Mouse (Mus musculus): Measurements from ENCODE around the gene Kcnc2. TPM values are rescaled to one million over a fixed set of nuclear protein-coding genes. Genes with fewer than 3 reads are reported as not detected.
A peak's percentile ranks its signal among the peaks of the same experiment; 100 is the strongest.
"Not testable (repeated sequence)": the region's sequence is repeated elsewhere in the genome, so short reads cannot be mapped to it uniquely, and the experiment has no call there.

Gene Kcnc2
- total RNA-seq (2014; rRNA removed) (14.8 and 17.9 TPM in 2 replicates), polyA plus RNA-seq (2015; fragmentation: Nextera tagmentation; extraction: Ambion mirVana) (4.1 and 6.1 TPM in 2 replicates)

DNA sequence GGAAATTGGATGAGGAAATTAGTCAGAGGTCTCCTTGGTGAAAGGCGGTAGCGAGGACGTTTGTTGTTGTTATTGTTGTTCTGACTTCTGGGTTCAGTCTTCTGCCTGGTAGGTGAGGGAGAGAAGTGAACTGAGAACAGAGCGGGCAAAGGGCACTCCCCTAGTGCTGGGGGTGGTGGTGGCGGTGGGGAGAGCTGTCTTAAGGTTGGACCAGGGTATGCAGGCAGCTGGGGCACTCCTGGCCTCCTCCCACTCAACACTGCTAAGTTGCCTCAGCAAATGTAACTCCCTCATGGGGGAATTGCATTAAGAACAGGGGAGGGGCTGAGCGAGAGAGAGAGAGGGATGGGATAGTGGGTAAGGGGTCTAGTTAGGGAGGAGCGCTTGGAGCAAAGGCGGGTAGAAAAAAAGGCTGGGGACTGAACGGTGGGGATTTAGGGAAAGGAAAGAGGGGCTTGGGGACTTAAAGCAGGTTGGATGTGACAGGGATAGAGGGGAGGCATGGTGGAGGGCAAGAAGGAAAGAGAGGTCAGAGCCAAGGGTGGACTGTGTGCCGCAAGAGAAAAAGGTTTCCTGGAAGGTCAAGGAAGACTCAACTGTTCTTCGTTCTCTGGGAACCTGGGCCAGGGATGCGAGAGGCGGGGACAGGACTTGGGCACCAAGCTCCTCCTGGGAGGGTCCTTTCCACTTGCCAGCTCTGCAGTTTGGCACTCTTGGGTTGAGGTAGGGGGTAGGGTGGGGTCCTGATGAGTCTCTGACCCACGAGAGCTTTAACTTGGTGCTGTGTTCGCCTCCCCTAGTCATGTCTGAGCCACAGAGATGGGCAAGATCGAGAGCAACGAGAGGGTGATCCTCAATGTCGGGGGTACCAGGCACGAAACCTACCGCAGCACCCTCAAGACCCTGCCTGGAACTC, at the start of gene Kcnc2:
TSS of gene Kcnc2 (plus strand) at position 235 of the 916 bp plus-strand sequence.
- peak within 1 kb of the TSS; percentile 62 for H3K4me3 ChIP-seq (ENCODE audit: low read depth, low read length)
- DNase-seq, result peak; percentile 41
- H3K27ac ChIP-seq (ENCODE audit: low read depth, low read length), result peak within 1 kb of the TSS; percentile 54
- WGBS, result 2% methylated on average over 20 of the region's 20 CpGs
- peak within 1 kb of the TSS; percentile 96 for H3K4me2 ChIP-seq (ENCODE audit: low read depth)
- no peaks in the 10 kb centered on the region for H3K27me3 ChIP-seq (ENCODE audit: insufficient read depth, low read length)
- H3K4me1 ChIP-seq (ENCODE audit: insufficient read depth), result no peaks in the 10 kb centered on the region
- peak within 1 kb of the TSS; percentile 67 for H3K9ac ChIP-seq
- peak; percentile 63 for ATAC-seq
- no peaks in the 10 kb centered on the region for H3K36me3 ChIP-seq (ENCODE audit: insufficient read depth)
- TF ChIP-seq CTCF (IDR thresholded peaks at IDR 0.05; ENCODE audit: low read depth), result no peak
- H3K9me3 ChIP-seq (ENCODE audit: low read length), result no peaks in the 10 kb centered on the region

DNA sequence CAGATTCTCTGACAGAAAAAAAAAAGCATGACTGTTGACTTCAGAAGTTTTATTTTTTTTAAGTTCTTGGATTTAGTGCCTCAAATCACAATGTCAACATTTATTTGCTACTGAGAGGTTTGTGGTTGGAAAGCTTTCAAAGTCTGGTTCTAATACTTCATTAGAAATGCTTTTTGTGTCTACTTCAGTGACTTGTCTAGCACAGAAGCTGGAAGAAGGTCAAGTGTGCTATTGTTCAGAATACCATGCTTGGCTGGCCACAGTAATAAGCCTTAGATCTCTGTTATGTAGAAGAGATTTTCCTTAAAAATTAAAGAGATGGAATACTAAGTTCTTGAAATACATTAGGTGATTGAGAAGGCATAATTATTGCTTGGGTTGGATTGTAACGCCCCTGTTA, 43.8 kb upstream of the Kcnc2 start:
- ATAC-seq (no peak), DNase-seq (no peak)
- H3K4me2 ChIP-seq (ENCODE audit: low read depth), result no peak overlapping the region
- no peak overlapping the region for H3K27ac ChIP-seq (ENCODE audit: low read depth, low read length)
- no peak overlapping the region for H3K4me3 ChIP-seq (ENCODE audit: low read depth, low read length)
- 58% methylated on average over 1 of the region's 1 CpGs for WGBS
- H3K27me3 ChIP-seq (ENCODE audit: insufficient read depth, low read length), result no peaks in the 10 kb centered on the region
- H3K9ac ChIP-seq, result no peak overlapping the region
- H3K36me3 ChIP-seq (ENCODE audit: insufficient read depth), result no peaks in the 10 kb centered on the region
- TF ChIP-seq CTCF (IDR thresholded peaks at IDR 0.05; ENCODE audit: low read depth), result no peak
- H3K9me3 ChIP-seq (ENCODE audit: low read length), result no peaks in the 10 kb centered on the region
- no peaks in the 10 kb centered on the region for H3K4me1 ChIP-seq (ENCODE audit: insufficient read depth)

DNA sequence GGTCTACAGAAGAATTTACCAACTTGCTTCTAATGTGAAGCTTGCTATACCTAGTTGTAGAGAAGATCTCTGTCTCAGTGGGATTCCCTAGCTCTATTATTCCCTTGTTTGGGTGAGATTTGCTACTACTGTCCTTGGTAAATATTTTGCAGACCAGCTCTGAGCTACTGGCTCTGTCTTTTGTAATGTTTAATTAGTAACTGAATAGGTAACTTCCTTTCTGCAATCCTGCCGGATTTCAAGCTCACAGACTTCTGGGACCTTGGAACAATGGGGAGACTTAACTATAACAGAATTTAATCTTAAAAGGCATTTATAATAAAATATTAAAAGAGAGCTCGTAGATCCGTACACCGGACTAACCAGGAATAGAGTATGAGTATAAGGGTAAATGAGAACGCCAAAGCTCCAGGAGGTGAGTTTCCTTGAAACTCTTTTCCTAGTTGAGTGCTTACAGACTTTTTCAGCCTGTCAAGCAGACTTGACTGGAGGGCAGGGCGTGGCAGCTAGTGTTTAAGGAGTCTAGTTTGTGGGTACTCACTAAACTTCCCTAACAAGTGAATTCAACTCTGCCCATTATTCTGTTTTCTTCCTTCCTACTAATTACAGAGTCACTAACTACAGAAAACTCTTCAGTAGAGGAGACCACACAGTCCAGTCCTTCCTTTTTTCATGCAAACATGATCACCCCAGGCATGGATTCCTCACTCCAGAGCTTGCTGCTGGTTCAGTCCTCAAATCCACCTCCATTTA, 41.7 kb upstream of the Kcnc2 start:
- H3K9ac ChIP-seq; DNase-seq; H3K9me3 ChIP-seq (ENCODE audit: low read length); H3K27ac ChIP-seq (ENCODE audit: low read depth, low read length); H3K4me3 ChIP-seq (ENCODE audit: low read depth, low read length); ATAC-seq; H3K36me3 ChIP-seq (ENCODE audit: insufficient read depth); H3K4me2 ChIP-seq (ENCODE audit: low read depth); H3K27me3 ChIP-seq (ENCODE audit: insufficient read depth, low read length); H3K4me1 ChIP-seq (ENCODE audit: insufficient read depth): not testable (repeated sequence)
- 38% methylated on average over 6 of the region's 6 CpGs for WGBS

DNA sequence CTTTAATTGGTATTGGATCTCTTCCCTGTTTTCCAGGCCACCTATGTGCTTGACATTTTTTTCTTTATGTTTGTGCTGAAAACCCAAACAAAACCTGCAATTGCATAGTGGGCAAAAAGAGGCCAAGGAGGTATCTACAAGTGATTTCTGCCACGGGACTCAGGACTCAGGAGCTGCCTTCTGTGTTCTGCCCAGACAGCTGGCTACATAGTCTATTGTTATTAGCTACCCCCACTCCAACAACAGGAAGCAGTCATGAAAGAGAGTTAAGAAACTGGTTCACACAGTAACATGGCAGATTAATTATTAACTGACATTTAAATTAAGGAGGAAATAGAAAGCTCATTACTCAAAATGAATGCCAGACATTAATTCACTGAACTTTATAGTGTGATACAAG, 38.2 kb upstream of the Kcnc2 start:
- not testable (repeated sequence) for H3K36me3 ChIP-seq (ENCODE audit: insufficient read depth); H3K27me3 ChIP-seq (ENCODE audit: insufficient read depth, low read length); H3K4me2 ChIP-seq (ENCODE audit: low read depth); H3K4me1 ChIP-seq (ENCODE audit: insufficient read depth); DNase-seq; H3K9me3 ChIP-seq (ENCODE audit: low read length); H3K27ac ChIP-seq (ENCODE audit: low read depth, low read length); H3K4me3 ChIP-seq (ENCODE audit: low read depth, low read length); H3K9ac ChIP-seq; ATAC-seq
- 12% methylated on average over 1 of the region's 1 CpGs for WGBS

DNA sequence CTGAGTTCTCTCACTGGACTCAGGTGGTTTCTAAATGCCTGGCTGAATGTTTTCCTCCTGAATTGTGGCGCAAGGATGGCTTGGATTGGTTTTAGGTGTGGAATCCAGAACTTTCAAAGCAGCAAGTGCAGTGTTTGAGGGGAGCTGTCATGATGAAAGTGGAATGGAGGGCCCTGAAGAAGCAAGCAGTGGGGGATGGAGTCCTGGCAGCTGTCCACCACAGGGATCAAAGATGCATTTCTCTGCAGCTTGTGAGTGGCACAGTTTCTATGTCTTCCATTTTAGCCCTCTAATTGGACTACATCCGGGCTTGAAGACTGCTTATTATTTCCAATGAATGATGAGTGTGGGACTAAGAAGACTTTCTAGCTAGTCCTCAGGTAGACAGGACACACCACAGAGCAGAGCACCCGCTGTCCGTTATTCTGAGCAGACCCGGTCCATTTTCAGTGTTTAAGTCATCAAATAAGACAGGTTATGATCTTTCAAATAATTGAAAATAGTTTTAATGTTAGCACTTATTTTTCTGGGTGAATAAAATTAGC, 35.5 kb upstream of the Kcnc2 start:
- H3K9me3 ChIP-seq (ENCODE audit: low read length); H3K4me3 ChIP-seq (ENCODE audit: low read depth, low read length); ATAC-seq; H3K36me3 ChIP-seq (ENCODE audit: insufficient read depth); DNase-seq; H3K27ac ChIP-seq (ENCODE audit: low read depth, low read length); H3K4me1 ChIP-seq (ENCODE audit: insufficient read depth); H3K9ac ChIP-seq; H3K4me2 ChIP-seq (ENCODE audit: low read depth); H3K27me3 ChIP-seq (ENCODE audit: insufficient read depth, low read length): not testable (repeated sequence)
- WGBS, result 47% methylated on average over 5 of the region's 5 CpGs

DNA sequence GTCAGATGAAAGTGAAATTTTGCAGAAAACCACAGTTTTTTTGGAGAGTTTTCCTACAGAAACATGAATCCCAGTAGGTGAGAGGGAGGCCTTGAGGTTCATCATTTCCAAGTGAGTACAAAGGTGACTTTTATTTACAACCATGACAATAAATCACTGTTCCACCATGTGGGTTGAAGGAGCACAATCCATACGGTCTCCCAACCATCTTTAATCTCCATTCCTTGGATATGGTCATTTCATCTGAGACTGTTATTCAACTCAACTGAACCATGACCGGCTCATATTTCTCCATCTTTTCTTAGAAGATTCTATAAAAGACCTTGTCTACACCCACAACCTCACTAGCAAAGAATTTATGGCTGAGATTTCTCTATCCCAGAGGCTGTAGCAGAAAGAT, 22.6 kb upstream of the Kcnc2 start:
- 82% methylated on average over 2 of the region's 2 CpGs for WGBS
- ATAC-seq (no peak), DNase-seq (no peak)
- H3K27ac ChIP-seq (ENCODE audit: low read depth, low read length), result no peak overlapping the region
- no peak overlapping the region for H3K9ac ChIP-seq
- no peaks in the 10 kb centered on the region for H3K9me3 ChIP-seq (ENCODE audit: low read length)
- H3K27me3 ChIP-seq (ENCODE audit: insufficient read depth, low read length), result no peaks in the 10 kb centered on the region
- no peak overlapping the region for H3K4me2 ChIP-seq (ENCODE audit: low read depth)
- TF ChIP-seq CTCF (IDR thresholded peaks at IDR 0.05; ENCODE audit: low read depth), result no peak
- no peaks in the 10 kb centered on the region for H3K36me3 ChIP-seq (ENCODE audit: insufficient read depth)
- H3K4me1 ChIP-seq (ENCODE audit: insufficient read depth), result no peaks in the 10 kb centered on the region
- H3K4me3 ChIP-seq (ENCODE audit: low read depth, low read length), result no peak overlapping the region

DNA sequence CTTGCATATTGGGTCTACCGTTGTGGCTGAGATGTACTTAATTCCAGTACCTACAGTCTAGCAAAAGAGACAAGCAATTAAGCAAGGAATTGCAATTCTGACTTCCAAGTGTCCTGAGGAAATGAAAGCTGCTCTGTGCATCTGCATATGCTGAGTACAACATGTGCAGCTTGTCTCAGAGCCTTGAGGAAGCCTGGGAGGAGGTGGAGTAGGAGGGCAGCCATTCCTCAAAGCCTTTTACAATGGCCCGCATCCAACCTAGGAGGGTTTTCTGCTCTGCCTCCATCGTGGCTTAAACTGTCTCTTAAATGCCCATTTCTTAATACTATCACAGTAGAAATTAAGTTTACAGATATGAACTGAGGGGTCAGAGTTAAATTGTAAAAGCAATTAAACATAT, 7.5 kb upstream of the Kcnc2 start:
- no peak for TF ChIP-seq CTCF (IDR thresholded peaks at IDR 0.05; ENCODE audit: low read depth)
- no peaks in the 10 kb centered on the region for H3K36me3 ChIP-seq (ENCODE audit: insufficient read depth)
- 83% methylated on average over 3 of the region's 3 CpGs for WGBS
- H3K27ac ChIP-seq (ENCODE audit: low read depth, low read length), result no peak overlapping the region
- ATAC-seq (no peak), DNase-seq (no peak)
- H3K4me3 ChIP-seq (ENCODE audit: low read depth, low read length), result no peak overlapping the region
- H3K4me2 ChIP-seq (ENCODE audit: low read depth), result no peak overlapping the region
- no peaks in the 10 kb centered on the region for H3K4me1 ChIP-seq (ENCODE audit: insufficient read depth)
- H3K9ac ChIP-seq, result no peak overlapping the region
- no peaks in the 10 kb centered on the region for H3K9me3 ChIP-seq (ENCODE audit: low read length)
- no peaks in the 10 kb centered on the region for H3K27me3 ChIP-seq (ENCODE audit: insufficient read depth, low read length)
